Mouse (Mus musculus) intestine, postnatal 0 days (tissue): ENCODE measurements at regions not wholly inside any gene's neighbourhood (a gene's known extent, or its start where the extent isn't known, plus 50 kb on each side); places are given as distances from the start of the nearest gene placed in this dataset.

Experiments used
- ATAC-seq: fragments of 200-750 bp; cut with Nextera tagmentation; 2 replicates; pipeline ENCODE4 v1.8.0; 2017; ENCODE audit warnings: mild to moderate bottlenecking, moderate TSS enrichment, moderate library complexity
- H3K27ac ChIP-seq: fragments of 300-500 bp; sonication (generic); 2 replicates; pipeline ENCODE4 v1.5.1; 2014; ENCODE audit warnings: mild to moderate bottlenecking, low read depth, low read length, moderate library complexity
- H3K27me3 ChIP-seq: fragments of 300-500 bp; sonication (generic); replicated peaks from 2 replicates; pipeline ENCODE4 v1.6.1; 2014; ENCODE audit warnings: low read length, mixed read lengths; ENCODE audit not compliant: control insufficient read depth, insufficient read depth
- H3K36me3 ChIP-seq: fragments of 300-500 bp; sonication (generic); 2 replicates; pipeline ENCODE4 v1.6.1; 2014; ENCODE audit warnings: mild to moderate bottlenecking, moderate library complexity; ENCODE audit not compliant: control insufficient read depth, insufficient read depth
- H3K4me1 ChIP-seq: fragments of 300-500 bp; sonication (generic); replicated peaks from 2 replicates; pipeline ENCODE4 v1.6.1; 2014; ENCODE audit warnings: antibody characterized with exemption, low read length, mixed read lengths; ENCODE audit not compliant: control insufficient read depth, insufficient read depth
- H3K4me2 ChIP-seq: fragments of 300-500 bp; sonication (generic); replicated peaks from 2 replicates; pipeline ENCODE4 v1.6.1; 2014; ENCODE audit warnings: low read depth, mild to moderate bottlenecking, moderate library complexity
- H3K4me3 ChIP-seq: fragments of 300-500 bp; sonication (generic); 2 replicates; pipeline ENCODE4 v1.5.1; 2014; ENCODE audit warnings: low read depth, low read length
- H3K9ac ChIP-seq: fragments of 300-500 bp; sonication (generic); 2 replicates; pipeline ENCODE4 v1.6.1; 2014; ENCODE audit warnings: mild to moderate bottlenecking, low read depth, low read length
- H3K9me3 ChIP-seq: fragments of 300-500 bp; sonication (generic); 2 replicates; pipeline ENCODE4 v1.6.1; 2016; ENCODE audit warnings: mixed run types; ENCODE audit not compliant: control insufficient read depth
- CTCF ChIP-seq: sonication (generic); IDR thresholded peaks from 2 replicates; pipeline ENCODE4 v1.5.1; 2016; ENCODE audit warnings: low read depth, mild to moderate bottlenecking, control low read depth, antibody characterized with exemption, moderate library complexity
- WGBS: fragments of 180-500 bp; shearing (Covaris S2); extraction: QIAGEN DNeasy Blood & Tissue Kit; methylation state at CpG from one replicate; pipeline ENCODE4 v1.1.7; 2014; 5-methylcytosine and 5-hydroxymethylcytosine counted together

DNA sequence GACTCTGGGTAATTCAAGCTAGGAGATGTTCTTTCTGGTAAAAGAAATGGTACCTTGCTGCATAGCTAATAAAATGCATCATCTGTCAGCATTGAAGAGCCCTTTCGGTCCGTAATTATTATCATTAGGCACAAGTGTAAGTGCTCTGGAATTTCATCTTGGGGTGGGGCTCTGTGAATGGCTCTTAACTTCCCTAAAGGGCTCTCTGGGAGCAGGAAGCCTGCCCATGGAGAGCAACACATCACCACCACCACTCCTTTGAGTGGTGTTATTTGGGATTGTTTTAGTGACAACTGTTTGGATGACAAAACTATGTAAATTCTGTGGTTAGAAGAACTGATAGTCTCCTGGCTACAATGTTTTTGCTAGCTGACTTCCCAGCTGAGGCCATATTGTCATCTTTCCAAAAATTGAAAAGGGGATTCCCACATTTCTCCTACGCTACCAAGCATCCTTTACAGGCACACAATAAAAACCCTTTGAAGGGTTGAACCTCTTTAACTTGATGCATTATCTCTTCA lies 238.5 kb downstream of the Plk2 start:
- H3K36me3 ChIP-seq = no peaks in the 10 kb centered on the region
- no peak overlapping the region for H3K4me3 ChIP-seq
- no peaks in the 10 kb centered on the region for H3K4me1 ChIP-seq
- no peak for TF ChIP-seq CTCF
- no peak overlapping the region for H3K4me2 ChIP-seq
- no peak overlapping the region for H3K27ac ChIP-seq
- H3K9me3 ChIP-seq = no peaks in the 10 kb centered on the region
- H3K27me3 ChIP-seq = no peaks in the 10 kb centered on the region
- 67% methylated on average over 3 of the region's 3 CpGs for WGBS
- no peak for ATAC-seq
- no peak overlapping the region for H3K9ac ChIP-seq

DNA sequence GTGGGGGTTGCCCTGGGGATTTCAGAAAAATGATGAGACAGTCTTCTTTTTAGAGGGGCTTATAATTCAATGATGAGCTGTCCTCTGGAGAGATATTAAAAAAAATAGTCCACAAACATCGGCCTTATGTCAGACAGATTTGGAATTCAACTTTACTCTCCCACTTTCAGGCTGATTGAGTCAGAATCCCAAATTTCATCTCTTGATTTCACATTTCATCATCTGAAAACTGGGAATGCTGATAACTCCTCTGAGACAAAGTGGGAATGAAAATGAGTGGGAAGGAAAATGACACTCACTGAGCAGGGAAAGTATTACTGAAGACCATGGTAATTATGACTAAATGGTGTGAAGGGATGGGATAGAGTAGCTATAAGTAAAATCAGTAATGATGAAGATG lies 239.1 kb downstream of the Plk2 start:
- H3K4me2 ChIP-seq = no peak overlapping the region
- no peak overlapping the region for H3K27ac ChIP-seq
- H3K4me3 ChIP-seq = no peak overlapping the region
- TF ChIP-seq CTCF = no peak
- no peak overlapping the region for H3K9ac ChIP-seq
- 90% methylated on average over 1 of the region's 1 CpGs for WGBS
- no peaks in the 10 kb centered on the region for H3K9me3 ChIP-seq
- no peaks in the 10 kb centered on the region for H3K36me3 ChIP-seq
- no peaks in the 10 kb centered on the region for H3K27me3 ChIP-seq
- no peak for ATAC-seq
- no peaks in the 10 kb centered on the region for H3K4me1 ChIP-seq

DNA sequence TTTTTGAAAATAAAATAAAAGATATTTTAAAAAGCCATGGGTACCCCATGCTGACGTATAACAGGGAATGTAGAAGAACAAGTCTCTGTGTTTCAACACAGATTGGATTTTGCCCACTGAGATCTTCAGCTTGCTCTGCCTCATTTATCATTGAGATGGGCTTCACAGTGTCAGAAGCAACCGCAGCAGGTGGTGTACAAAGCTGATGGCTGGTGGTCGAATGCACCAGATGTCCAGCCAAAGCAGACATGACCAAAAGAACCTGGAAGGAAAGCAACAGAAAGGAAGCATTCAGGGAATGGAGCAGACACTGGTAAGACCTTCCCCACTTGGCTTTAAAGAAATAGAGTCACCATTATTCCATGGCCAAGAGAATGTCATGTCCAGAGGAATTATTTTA lies 247.9 kb downstream of the Plk2 start:
- Histone ChIP-seq H3K9me3 (no peaks in the 10 kb centered on the region), H3K4me1 (no peaks in the 10 kb centered on the region), H3K27me3 (no peaks in the 10 kb centered on the region), H3K9ac (no peak overlapping the region), H3K4me2 (0 out of 2 replicates have a peak overlapping the region, but pooled peaks have one; percentile 55), H3K36me3 (no peaks in the 10 kb centered on the region), H3K27ac (no peak overlapping the region), H3K4me3 (no peak overlapping the region)
- ATAC-seq = no peak
- no peak for TF ChIP-seq CTCF
- 68% methylated on average over 3 of the region's 3 CpGs for WGBS

DNA sequence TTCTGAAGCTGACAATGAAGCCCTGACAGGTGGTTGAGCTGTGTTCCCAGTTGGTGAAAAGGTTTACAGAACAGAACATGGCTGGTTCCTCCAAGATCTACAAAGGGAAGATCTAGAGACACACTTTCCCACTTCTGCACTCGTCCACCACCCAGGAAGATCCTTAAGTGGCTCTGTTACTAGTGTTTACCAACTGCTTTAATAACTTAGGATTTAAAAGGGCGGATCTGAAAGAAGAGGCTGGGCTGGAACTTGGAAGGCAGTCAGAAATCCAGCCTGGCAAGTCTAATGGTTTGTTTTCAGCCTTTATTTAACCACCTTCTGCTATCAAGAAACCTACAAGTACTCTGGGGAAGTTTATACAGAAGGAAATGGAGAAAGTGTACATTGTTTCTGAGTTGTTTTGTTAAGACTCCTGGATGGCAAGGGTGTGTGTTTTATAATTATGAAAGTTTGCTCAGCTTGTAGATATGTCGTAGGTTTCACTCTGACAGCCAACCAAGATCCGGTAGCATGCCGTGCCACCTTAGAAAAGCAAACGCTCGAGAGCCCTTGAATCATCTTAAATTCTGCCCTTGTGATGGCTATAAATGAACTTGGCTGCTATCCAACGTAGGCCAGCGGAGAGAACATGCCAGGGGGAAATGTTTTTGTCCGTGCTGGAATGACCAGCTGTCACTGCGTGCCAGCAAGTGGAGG lies 248.5 kb downstream of the Plk2 start:
- peak; percentile 38; the same call in 1 of the 2 replicates for ATAC-seq
- Histone ChIP-seq H3K4me2 (peak overlapping the region; percentile 55), H3K9me3 (no peaks in the 10 kb centered on the region), H3K9ac (no peak overlapping the region), H3K4me3 (no peak overlapping the region), H3K27ac (no peak overlapping the region), H3K27me3 (no peaks in the 10 kb centered on the region), H3K4me1 (no peaks in the 10 kb centered on the region), H3K36me3 (no peaks in the 10 kb centered on the region)
- 7% methylated on average over 11 of the region's 11 CpGs for WGBS
- no peak for TF ChIP-seq CTCF

GRCm38 (mm10) chr13:110643897-110644213 lies 249.0 kb downstream of the Plk2 start:
- Histone ChIP-seq H3K4me3 (no peak overlapping the region), H3K27ac (no peak overlapping the region), H3K4me1 (no peaks in the 10 kb centered on the region), H3K36me3 (no peaks in the 10 kb centered on the region), H3K9me3 (no peaks in the 10 kb centered on the region), H3K9ac (no peak overlapping the region), H3K27me3 (no peaks in the 10 kb centered on the region), H3K4me2 (peak overlapping the region; percentile 55)
- no peak for ATAC-seq
- TF ChIP-seq CTCF = no peak
- 35% methylated on average over 3 of the region's 3 CpGs for WGBS

DNA sequence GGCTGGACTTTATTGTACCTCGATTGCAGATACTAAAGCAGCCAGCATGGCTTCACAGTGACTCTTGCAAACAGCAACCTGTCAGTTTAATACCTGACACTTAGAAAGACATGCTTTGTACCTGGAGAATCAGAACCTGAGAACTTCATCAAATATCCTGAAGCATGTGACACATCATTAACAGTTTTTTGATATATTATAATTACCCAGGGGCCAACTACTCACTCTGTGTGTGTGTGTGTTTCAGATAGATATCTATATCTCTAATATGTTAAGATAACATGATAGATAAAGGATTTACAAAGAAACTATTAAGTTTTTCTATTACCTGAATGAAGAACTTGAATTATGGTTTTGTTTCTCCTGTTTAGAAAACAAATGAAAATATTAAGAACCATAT lies 254.5 kb downstream of the Plk2 start:
- ATAC-seq = no peak
- H3K9me3 ChIP-seq = no peaks in the 10 kb centered on the region
- 67% methylated on average over 1 of the region's 1 CpGs for WGBS
- H3K4me3 ChIP-seq = no peak overlapping the region
- no peak for TF ChIP-seq CTCF
- no peaks in the 10 kb centered on the region for H3K27me3 ChIP-seq
- H3K27ac ChIP-seq = no peak overlapping the region
- H3K36me3 ChIP-seq = no peaks in the 10 kb centered on the region
- no peak overlapping the region for H3K4me2 ChIP-seq
- no peak overlapping the region for H3K9ac ChIP-seq
- no peaks in the 10 kb centered on the region for H3K4me1 ChIP-seq
